Mouse (Mus musculus) liver, postnatal 0 days (tissue): ENCODE data around the gene Inpp5e. TPM values are rescaled to one million over a fixed set of nuclear protein-coding genes. Genes with fewer than 3 reads are reported as not detected.

Source experiments
- ATAC-seq: fragments of 200-750 bp; cut with Nextera tagmentation; 2 replicates; pipeline ENCODE4 v1.8.0; 2017; ENCODE audit warnings: mild to moderate bottlenecking, moderate library complexity
- DNase-seq: peaks from one replicate; pipeline ENCODE4 v3.0.0-alpha.2; 2016
- H3K27ac ChIP-seq: fragments of 300-500 bp; sonication (generic); 2 replicates; pipeline ENCODE4 v1.5.1; 2014; ENCODE audit warnings: antibody characterized with exemption, moderate library complexity, mild to moderate bottlenecking, low read depth
- H3K27me3 ChIP-seq: fragments of 300-500 bp; sonication (generic); 2 replicates; pipeline ENCODE4 v1.6.1; 2014; ENCODE audit warnings: low read length, control low read depth, mixed read lengths; ENCODE audit not compliant: insufficient read depth
- H3K36me3 ChIP-seq: fragments of 300-500 bp; sonication (generic); replicated peaks from 2 replicates; pipeline ENCODE4 v1.6.1; 2014; ENCODE audit warnings: mild to moderate bottlenecking, control low read depth, low read length, moderate library complexity, mixed read lengths; ENCODE audit not compliant: insufficient read depth
- H3K4me1 ChIP-seq: fragments of 300-500 bp; sonication (generic); 2 replicates; pipeline ENCODE4 v1.6.1; 2014; ENCODE audit warnings: antibody characterized with exemption, mild to moderate bottlenecking, control low read depth; ENCODE audit not compliant: insufficient read depth
- H3K4me2 ChIP-seq: fragments of 300-500 bp; sonication (generic); 2 replicates; pipeline ENCODE4 v1.6.1; 2014; ENCODE audit warnings: low read depth, mild to moderate bottlenecking, low read length, moderate library complexity, mixed read lengths
- H3K4me3 ChIP-seq: fragments of 300-500 bp; sonication (generic); 2 replicates; pipeline ENCODE4 v1.5.1; 2014; ENCODE audit warnings: low read depth, low read length
- H3K9ac ChIP-seq: fragments of 300-500 bp; sonication (generic); replicated peaks from 2 replicates; pipeline ENCODE4 v1.6.1; 2014; ENCODE audit warnings: mild to moderate bottlenecking, moderate library complexity
- H3K9me3 ChIP-seq: fragments of 300-500 bp; sonication (generic); 2 replicates; pipeline ENCODE4 v1.6.1; 2016; ENCODE audit warnings: mild to moderate bottlenecking, control low read depth, low read length, mixed read lengths
- CTCF ChIP-seq: sonication (generic); IDR thresholded peaks from 2 replicates; pipeline ENCODE4 v1.5.1; 2016; ENCODE audit warnings: antibody characterized with exemption, low read depth
- EP300 ChIP-seq: IDR thresholded peaks from 2 replicates; pipeline ENCODE4 v1.6.1; 2016; ENCODE audit warnings: antibody characterized with exemption, low read depth, mild to moderate bottlenecking
- WGBS: fragments of 180-500 bp; shearing (Covaris S2); extraction: QIAGEN DNeasy Blood & Tissue Kit; methylation state at CpG from one replicate; pipeline ENCODE4 v1.1.7; 2014; ENCODE audit not compliant: insufficient replicate concordance; 5-methylcytosine and 5-hydroxymethylcytosine counted together
- polyA plus RNA-seq: library from polyadenylated mRNA; unstranded; fragments of >200 nt; fragmentation: Nextera tagmentation; extraction: Ambion mirVana; gene quantifications from 2 replicates; pipeline ENCODE4 v1.2.1, GENCODE M21; 2015

The Inpp5e gene
- polyA plus RNA-seq, 1 experiment from 2014 or later, result 3.4 TPM

DNA sequence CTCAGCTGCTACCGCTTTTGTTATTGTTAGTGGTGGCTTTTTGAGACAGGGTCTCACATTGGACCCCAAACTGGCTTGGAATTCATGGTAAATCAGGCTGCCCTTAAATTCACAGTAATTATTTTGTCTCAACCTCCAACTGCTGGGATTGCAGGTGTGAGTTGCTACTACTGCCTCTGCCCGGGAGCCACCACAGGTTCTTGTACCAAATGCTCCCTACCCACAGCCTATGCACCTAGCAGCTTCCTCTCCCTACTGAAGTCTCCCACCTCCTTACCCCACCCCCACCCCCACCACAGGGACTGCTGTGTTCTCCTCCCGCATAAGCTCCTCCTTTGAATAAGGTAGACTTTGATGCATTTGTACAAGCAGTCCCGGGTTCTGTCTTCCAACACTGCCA, 52.8 kb downstream of the Inpp5e start:
- ATAC-seq, result no peak

DNA sequence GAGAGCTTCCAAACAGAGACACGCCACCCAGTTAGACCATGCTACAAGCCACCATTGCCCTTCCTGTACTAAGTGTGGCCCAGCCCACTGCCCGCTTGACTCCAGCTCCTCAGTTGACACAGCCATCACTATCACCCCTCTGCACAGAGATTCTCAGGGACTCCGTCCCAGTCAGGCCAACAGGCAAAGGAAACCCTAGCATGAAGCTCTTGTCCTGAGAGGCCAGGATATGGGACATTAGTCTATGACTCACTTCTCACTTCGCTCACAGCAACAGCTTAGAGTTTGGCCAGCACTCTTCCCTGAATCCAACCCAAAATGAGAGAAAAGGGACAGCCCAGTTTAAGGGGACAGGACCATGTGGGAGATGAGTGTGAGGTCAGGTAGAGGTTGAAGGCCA, 54.6 kb downstream of the Inpp5e start:
- ATAC-seq, result no peak
- H3K9ac ChIP-seq, result no peak overlapping the region

More for the DNA sequence above, 52.8 kb downstream of the Inpp5e start:
- 78% methylated on average over 4 of the region's 4 CpGs for WGBS
- H3K4me3 ChIP-seq, result no peak overlapping the region
- no peak overlapping the region for H3K27ac ChIP-seq
- DNase-seq, result no peak
- H3K27me3 ChIP-seq, result no peaks in the 10 kb centered on the region
- H3K9me3 ChIP-seq, result no peaks in the 10 kb centered on the region
- TF ChIP-seq EP300 (no peak), CTCF (no peak)
- no peak overlapping the region for H3K4me2 ChIP-seq
- H3K36me3 ChIP-seq, result peaks cover 4% of the 10 kb centered on the region
- H3K4me1 ChIP-seq, result peaks cover 9% of the 10 kb centered on the region
- no peak overlapping the region for H3K9ac ChIP-seq

DNA sequence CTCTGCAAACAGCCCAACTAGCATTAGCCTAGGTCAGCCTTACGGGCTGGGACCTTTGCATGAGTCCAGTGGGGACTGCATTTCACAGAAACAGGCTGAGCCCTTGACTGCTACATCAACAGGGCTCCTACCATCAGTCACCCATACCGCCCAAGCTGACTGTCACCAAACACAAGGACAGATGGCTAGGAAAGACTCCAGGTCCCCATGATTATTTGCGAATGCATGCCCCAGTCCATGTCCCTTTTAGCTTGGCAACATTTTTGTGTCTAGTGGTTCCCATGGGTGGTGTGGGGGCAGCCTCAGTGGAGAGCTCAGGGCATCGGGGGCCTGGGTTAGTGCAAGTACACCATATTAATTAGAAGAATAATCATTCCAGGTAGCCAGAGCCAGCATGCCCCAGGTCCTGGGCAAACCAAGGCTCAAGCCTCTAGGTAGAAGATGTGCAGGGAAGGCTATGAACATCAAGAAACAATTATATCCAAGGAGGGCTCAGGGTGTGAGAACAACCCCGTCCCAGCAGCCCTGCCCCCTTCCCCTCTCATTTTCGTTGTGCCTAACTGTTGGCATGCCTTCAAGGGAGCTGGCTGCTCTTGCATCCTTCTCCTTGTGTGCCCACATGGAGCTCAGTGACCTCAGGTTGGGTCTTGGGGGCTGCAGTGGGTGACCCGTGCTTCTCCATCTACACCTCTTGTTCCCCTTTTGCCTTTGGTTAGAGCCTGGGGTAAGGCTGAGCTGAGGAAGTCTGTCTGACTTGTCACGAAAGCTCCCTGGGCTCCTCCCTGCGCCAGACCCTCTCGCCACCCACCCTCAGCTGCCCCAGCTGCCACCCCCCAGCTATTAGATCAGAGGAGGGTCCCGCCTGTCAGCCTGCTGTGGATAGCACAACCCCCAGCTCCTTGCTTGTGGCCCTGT, 55.7 kb downstream of the Inpp5e start:
- Histone ChIP-seq H3K4me1 (peaks cover 16% of the 10 kb centered on the region), H3K9ac (no peak overlapping the region), H3K9me3 (no peaks in the 10 kb centered on the region), H3K4me2 (peak overlapping the region; percentile 97), H3K36me3 (peaks cover 4% of the 10 kb centered on the region), H3K27me3 (no peaks in the 10 kb centered on the region), H3K27ac (no peak overlapping the region), H3K4me3 (peak overlapping the region; percentile 78; the same call in 1 of the 2 replicates)
- no peak for ATAC-seq
- DNase-seq, result no peak
- no peak for TF ChIP-seq EP300
- no peak for TF ChIP-seq CTCF
- 77% methylated on average over 11 of the region's 11 CpGs for WGBS

More for the DNA sequence above, 54.6 kb downstream of the Inpp5e start:
- 81% methylated on average over 4 of the region's 4 CpGs for WGBS
- Histone ChIP-seq H3K36me3 (peaks cover 4% of the 10 kb centered on the region), H3K4me1 (peaks cover 16% of the 10 kb centered on the region), H3K4me3 (no peak overlapping the region), H3K4me2 (no peak overlapping the region), H3K27me3 (no peaks in the 10 kb centered on the region), H3K27ac (no peak overlapping the region), H3K9me3 (no peaks in the 10 kb centered on the region)
- TF ChIP-seq EP300 (no peak), CTCF (no peak)
- DNase-seq, result no peak

DNA sequence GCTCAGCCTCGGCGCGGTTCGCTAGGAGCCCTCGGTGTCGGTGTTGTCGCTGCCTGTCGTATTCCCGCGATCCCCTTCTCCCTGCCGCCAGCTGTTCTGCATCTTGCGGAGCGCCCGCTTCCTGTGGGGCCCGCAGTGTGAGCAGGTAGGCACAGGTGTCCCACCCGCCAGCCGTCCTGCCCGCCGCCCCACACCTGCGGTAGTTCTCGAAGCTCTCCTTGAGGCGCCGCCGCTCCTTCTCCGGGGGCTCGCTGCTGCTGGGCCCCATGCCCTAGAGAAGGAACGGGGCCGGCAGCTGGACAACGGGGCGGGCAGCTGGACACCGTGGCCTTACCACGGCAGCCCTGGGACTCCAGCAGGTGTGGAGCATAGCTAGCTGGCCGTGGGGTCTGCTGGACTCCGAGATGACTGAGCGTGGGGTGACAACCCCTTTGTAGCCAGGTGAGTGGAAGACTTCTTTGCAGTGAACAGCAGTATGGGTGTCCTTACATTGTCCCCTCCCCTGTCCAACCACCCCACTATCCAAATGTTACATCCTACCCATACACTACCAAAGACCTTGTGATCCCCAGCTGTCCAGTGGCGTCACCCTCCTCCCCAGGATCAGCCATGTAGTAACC, 56.6 kb downstream of the Inpp5e start:
- Histone ChIP-seq H3K27ac (peak overlapping the region; percentile 85; the same call in 1 of the 2 replicates), H3K27me3 (no peaks in the 10 kb centered on the region), H3K4me3 (peak overlapping the region; percentile 78), H3K4me2 (peak overlapping the region; percentile 97), H3K9ac (peak overlapping the region; percentile 92), H3K4me1 (peaks cover 16% of the 10 kb centered on the region), H3K9me3 (no peaks in the 10 kb centered on the region), H3K36me3 (peaks cover 4% of the 10 kb centered on the region)
- no peak for TF ChIP-seq EP300
- DNase-seq, result no peak
- peak; percentile 41 for ATAC-seq
- 5% methylated on average over 36 of the region's 36 CpGs for WGBS

DNA sequence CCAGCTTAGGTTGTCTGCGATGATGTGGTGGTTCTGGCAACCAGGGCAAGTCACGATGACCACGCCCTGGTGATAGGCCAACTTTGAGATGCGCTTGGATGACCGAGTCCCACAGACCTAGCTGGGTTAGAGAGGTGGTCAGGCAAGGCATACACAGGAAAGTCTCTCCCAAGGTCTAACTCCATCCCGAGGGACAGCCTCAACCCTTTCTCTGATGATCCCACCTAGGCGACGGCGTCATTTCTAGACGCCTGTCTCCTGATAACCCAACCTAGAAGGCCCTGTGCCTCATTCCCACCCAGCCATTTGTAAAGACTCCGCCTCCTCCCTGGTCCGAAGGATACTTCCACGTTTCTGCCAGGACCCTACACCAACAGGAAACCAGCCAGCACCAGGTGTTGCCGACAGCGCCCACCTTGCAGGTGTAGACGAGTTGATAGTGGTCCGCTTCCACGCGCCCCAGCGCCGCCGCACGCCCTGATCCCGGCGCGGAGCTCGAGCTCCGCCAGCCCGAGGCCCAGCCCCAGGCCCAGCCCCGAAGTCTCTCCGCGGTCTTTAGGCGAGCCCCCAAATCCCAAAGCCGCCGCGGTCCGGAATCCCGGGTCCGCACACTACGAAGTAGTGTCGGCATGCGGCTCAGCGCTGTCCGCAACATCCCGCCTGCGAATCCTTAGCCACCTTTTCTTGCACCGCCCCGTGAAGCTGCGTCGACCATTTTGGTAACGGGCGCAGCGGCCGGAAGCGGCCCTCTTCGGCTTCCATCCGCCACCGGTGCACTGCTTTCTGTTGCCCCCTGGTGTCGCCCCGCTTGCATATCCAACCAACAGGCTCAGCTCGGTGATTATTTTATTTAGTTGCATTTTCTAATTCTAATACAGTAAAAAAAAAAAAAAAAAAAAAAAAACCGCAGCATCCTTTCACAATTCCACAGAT, 57.4 kb downstream of the Inpp5e start, which contains the start of gene Dnlz:
Gene Dnlz, minus strand, starts transcription at position 753 of the 933 bp plus-strand sequence.
- Histone ChIP-seq H3K27me3 (no peaks in the 10 kb centered on the region), H3K9ac (peak within 1 kb of the TSS; percentile 92), H3K4me1 (peaks cover 16% of the 10 kb centered on the region), H3K9me3 (no peaks in the 10 kb centered on the region), H3K27ac (peak within 1 kb of the TSS; percentile 85), H3K36me3 (peaks cover 4% of the 10 kb centered on the region), H3K4me3 (peak within 1 kb of the TSS; percentile 78), H3K4me2 (peak within 1 kb of the TSS; percentile 97)
- peak; percentile 93 for DNase-seq
- 1% methylated on average over 62 of the region's 62 CpGs for WGBS
- TF ChIP-seq CTCF, result peak; percentile 82
- TF ChIP-seq EP300, result no peak; the same call in 1 of the 2 replicates
- ATAC-seq, result peak; percentile 90
